Mouse (Mus musculus): ENCODE measurements around the gene Eef1akmt2.

- TF ChIP-seq CTCF (IDR thresholded peaks at IDR 0.05; ENCODE audit: low read depth, low read length) (no peak), POLR2A (IDR thresholded peaks at IDR 0.05; ENCODE audit: extremely low read depth, insufficient read depth, low read length) (no peak)
Observed at GRCm38 (mm10) chr7:132853361-132853760, 888 bp upstream of the Eef1akmt2 start.

Measured in liver, adult 2 months (tissue).